Mouse (Mus musculus): ENCODE data around the gene Btbd35f30. TPM values are rescaled to one million over a fixed set of nuclear protein-coding genes. Genes with fewer than 3 reads are reported as not detected.

The Btbd35f30 gene
- not detected in 2 replicates for polyA plus RNA-seq (2012; rRNA removed; ENCODE audit: low replicate concordance)

GRCm38 (mm10) chrX:32894325-32894724, at the start of gene Btbd35f30:
Gene Btbd35f30 (plus strand): TSS chrX:32894625.

GRCm38 (mm10) chrX:32941468-32941867, 47.0 kb downstream of the Btbd35f30 start, which contains the start of gene Gm21789:
Gene Gm21789 (plus strand): TSS chrX:32941768.

Other genes with a start within 250 kb of the Btbd35f30 start
- gene Gm5926, start 243.9 kb upstream of the Btbd35f30 start, polyA plus RNA-seq (2012; rRNA removed; ENCODE audit: low replicate concordance): not detected in 2 replicates
- not detected in 2 replicates for gene Btbd35f21, start 168.5 kb upstream of the Btbd35f30 start, polyA plus RNA-seq (2012; rRNA removed; ENCODE audit: low replicate concordance)
- gene Gm21789, start 47.1 kb downstream of the Btbd35f30 start, polyA plus RNA-seq (2012; rRNA removed; ENCODE audit: low replicate concordance): not detected in 2 replicates
- gene Btbd35f5, start 79.3 kb downstream of the Btbd35f30 start, polyA plus RNA-seq (2012; rRNA removed; ENCODE audit: low replicate concordance): not detected in 2 replicates